Mouse (Mus musculus): ENCODE measurements around the gene Slc25a16. TPM values are rescaled to one million over a fixed set of nuclear protein-coding genes. Genes with fewer than 3 reads are reported as not detected.

Slc25a16 gene
- total and polyA plus RNA-seq, 3 experiments, result 8.3 to 12.1 TPM; not detected in 1

GRCm38 (mm10) chr10:62919925-62920765, at the start of gene Slc25a16 (continued):
- TF ChIP-seq MYB (IDR thresholded peaks at IDR 0.05; ENCODE audit: low read depth, low read length) (no peak), USF2 (IDR thresholded peaks at IDR 0.05; ENCODE audit: borderline replicate concordance in 1 of 2, insufficient read depth in 1 of 2, low read depth in 1 of 2, low read length in 2 of 2) (no peak), MAX (IDR thresholded peaks at IDR 0.05; ENCODE audit: low read length) (no peak), UBTF (IDR thresholded peaks at IDR 0.05; ENCODE audit: borderline replicate concordance, insufficient read depth, low read depth, low read length) (no peak)

- Histone ChIP-seq H3K27ac (ENCODE audit: control insufficient read depth, low read depth, low read length) (no peak overlapping the region), H3K4me1 (ENCODE audit: control insufficient read depth in 1 of 2, insufficient read depth in 2 of 2, low read length in 2 of 2) (no peaks in the 10 kb centered on the region), H3K36me3 (ENCODE audit: control insufficient read depth in 1 of 2, insufficient read depth in 2 of 2, low read length in 2 of 2) (no peaks in the 10 kb centered on the region), H3K9me3 (replicated peaks; ENCODE audit: insufficient read depth, low read length) (no peaks in the 10 kb centered on the region), H3K27me3 (ENCODE audit: control insufficient read depth in 1 of 2, insufficient read depth in 2 of 2, low read length in 2 of 2) (peaks cover 6 to 7% of the 10 kb centered on the region in 2 experiments; a peak in 3 of 4 replicates), H3K9ac (ENCODE audit: control insufficient read depth, low read depth, low read length, poor library complexity, severe bottlenecking) (no peak overlapping the region), H3K79me2 (ENCODE audit: control insufficient read depth, insufficient read depth, low read length, poor library complexity) (no peaks in the 10 kb centered on the region), H3K4me3 (ENCODE audit: control insufficient read depth in 1 of 2, insufficient read depth in 1 of 2, low read depth in 2 of 2, low read length in 2 of 2) (no peak overlapping the region)
- peak; percentile 15 for DNase-seq (ENCODE audit: low read depth, low spot score)
- TF ChIP-seq TAL1 (IDR thresholded peaks at IDR 0.05; ENCODE audit: low read length) (no peak), MAX (IDR thresholded peaks at IDR 0.05; ENCODE audit: low read length) (no peak), ZC3H11A (IDR thresholded peaks at IDR 0.05; ENCODE audit: low read depth, low read length) (no peak), SMC3 (IDR thresholded peaks at IDR 0.05; ENCODE audit: low read depth, low read length) (peak; percentile 24; the same call in 1 of the 2 replicates), POLR2AphosphoS5 (IDR thresholded peaks at IDR 0.05; ENCODE audit: borderline replicate concordance, low read depth, low read length) (no peak), ZNF384 (IDR thresholded peaks at IDR 0.05; ENCODE audit: low read depth, low read length) (no peak), CTCF (IDR thresholded peaks at IDR 0.05 in 2 of 3, conservative IDR thresholded peaks at IDR 0.05 in 1 of 3; ENCODE audit: control insufficient read depth in 1 of 3, insufficient read depth in 1 of 3, low read depth in 2 of 3, low read length in 3 of 3, poor library complexity in 1 of 3, severe bottlenecking in 1 of 3) (peak in 2 of 3 experiments; percentile 3 to 19; a peak in 2 of 6 replicates)
These were observed 45.6 kb upstream of the Slc25a16 start for GRCm38 (mm10) chr10:62874828-62875227.

- TF ChIP-seq TBP (IDR thresholded peaks at IDR 0.05; ENCODE audit: low read depth, low read length) (no peak), EP300 (IDR thresholded peaks at IDR 0.05; ENCODE audit: low read depth in 1 of 2, low read length in 2 of 2) (no peak), MYB (IDR thresholded peaks at IDR 0.05; ENCODE audit: low read depth, low read length) (no peak), MXI1 (IDR thresholded peaks at IDR 0.05; ENCODE audit: low read depth, low read length) (no peak), MAZ (IDR thresholded peaks at IDR 0.05; ENCODE audit: low read depth, low read length) (no peak), RCOR1 (IDR thresholded peaks at IDR 0.05; ENCODE audit: low read depth, low read length) (no peak), MYC (IDR thresholded peaks at IDR 0.05; ENCODE audit: low read depth, low read length) (no peak), KAT2A (conservative IDR thresholded peaks at IDR 0.05; ENCODE audit: low read depth, low read length) (no peak), SIN3A (IDR thresholded peaks at IDR 0.05; ENCODE audit: low read length) (no peak), ETS1 (IDR thresholded peaks at IDR 0.05; ENCODE audit: low read depth, low read length) (no peak), MEF2A (IDR thresholded peaks at IDR 0.05; ENCODE audit: extremely low read depth, insufficient replicate concordance, low read depth, low read length, poor library complexity, severe bottlenecking) (no peak), UBTF (IDR thresholded peaks at IDR 0.05; ENCODE audit: borderline replicate concordance, insufficient read depth, low read depth, low read length) (no peak), POLR2AphosphoS5 (IDR thresholded peaks at IDR 0.05; ENCODE audit: borderline replicate concordance, low read depth, low read length) (no peak), ZMIZ1 (IDR thresholded peaks at IDR 0.05; ENCODE audit: low read depth, low read length) (no peak), RAD21 (IDR thresholded peaks at IDR 0.05; ENCODE audit: low read depth, low read length) (no peak), BHLHE40 (IDR thresholded peaks at IDR 0.05; ENCODE audit: borderline replicate concordance, low read depth, low read length) (no peak)
- DNase-seq (ENCODE audit: low read depth, low spot score), result no peak
- Histone ChIP-seq H3K36me3 (ENCODE audit: control insufficient read depth in 1 of 2, insufficient read depth in 2 of 2, low read length in 2 of 2) (no peaks in the 10 kb centered on the region), H3K27ac (ENCODE audit: control insufficient read depth, low read depth, low read length) (no peak overlapping the region), H3K9me3 (replicated peaks; ENCODE audit: insufficient read depth, low read length) (no peaks in the 10 kb centered on the region), H3K27me3 (ENCODE audit: control insufficient read depth in 1 of 2, insufficient read depth in 2 of 2, low read length in 2 of 2) (peaks cover 2 to 7% of the 10 kb centered on the region in 2 experiments; a peak in 3 of 4 replicates), H3K9ac (ENCODE audit: control insufficient read depth, low read depth, low read length, poor library complexity, severe bottlenecking) (no peak overlapping the region), H3K4me1 (ENCODE audit: control insufficient read depth in 1 of 2, insufficient read depth in 2 of 2, low read length in 2 of 2) (no peaks in the 10 kb centered on the region), H3K4me3 (ENCODE audit: control insufficient read depth in 1 of 2, insufficient read depth in 1 of 2, low read depth in 2 of 2, low read length in 2 of 2) (no peak overlapping the region), H3K79me2 (ENCODE audit: control insufficient read depth, insufficient read depth, low read length, poor library complexity) (no peaks in the 10 kb centered on the region)
These were observed 44.9 kb upstream of the Slc25a16 start for GRCm38 (mm10) chr10:62875565-62875964.
